Mouse (Mus musculus) right cerebral cortex, postnatal 14 days (tissue): ENCODE data around the gene Olfr654.

Source experiments
- DNase-seq: peaks from one replicate; pipeline ENCODE4 v3.0.0; 2022

Gene Olfr654

DNA sequence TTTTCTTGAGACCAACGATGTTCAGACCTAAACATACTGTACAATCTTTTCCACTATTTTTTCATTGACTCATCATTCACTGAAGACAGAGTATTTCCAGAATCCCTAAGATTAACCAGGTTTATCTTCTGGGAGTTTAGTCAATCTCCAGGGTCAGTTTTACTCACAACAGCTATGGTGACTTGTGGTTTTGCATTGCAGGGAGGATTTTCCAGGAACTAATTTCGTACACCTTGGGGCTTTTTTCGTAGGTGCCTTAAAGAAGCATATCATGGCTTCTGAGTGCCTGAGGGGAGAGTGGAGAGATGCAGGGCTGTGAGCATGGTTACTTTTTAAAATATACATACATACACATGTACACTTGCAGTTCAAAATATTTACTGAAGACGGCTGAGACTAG is at the start of gene Olfr654:
Gene Olfr654 (plus strand): TSS at position 301 of the 400 bp plus-strand sequence.
- no peak for DNase-seq

DNA sequence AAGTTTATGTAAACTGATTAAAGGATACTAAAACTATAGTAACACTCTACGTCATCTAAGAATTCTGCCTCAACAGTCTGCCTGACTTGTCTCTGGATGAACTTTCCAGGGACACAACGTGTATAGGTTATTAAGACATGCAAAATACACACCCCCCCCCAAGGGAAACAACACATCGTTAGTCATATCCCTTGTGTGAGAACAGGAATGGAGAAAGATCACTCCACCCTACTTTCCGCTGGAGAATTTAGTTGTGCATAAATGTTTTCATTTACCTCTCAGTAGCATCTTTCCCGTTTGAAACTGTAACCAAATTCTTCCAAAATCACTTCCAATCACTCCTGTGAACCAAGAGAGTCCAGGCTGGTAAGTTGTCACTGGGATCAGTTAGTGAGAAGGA is 37.0 kb upstream of the Olfr654 start, which contains the start of gene Olfr651:
Gene Olfr651 (plus strand): TSS at position 301 of the 400 bp plus-strand sequence.
- DNase-seq = no peak

DNA sequence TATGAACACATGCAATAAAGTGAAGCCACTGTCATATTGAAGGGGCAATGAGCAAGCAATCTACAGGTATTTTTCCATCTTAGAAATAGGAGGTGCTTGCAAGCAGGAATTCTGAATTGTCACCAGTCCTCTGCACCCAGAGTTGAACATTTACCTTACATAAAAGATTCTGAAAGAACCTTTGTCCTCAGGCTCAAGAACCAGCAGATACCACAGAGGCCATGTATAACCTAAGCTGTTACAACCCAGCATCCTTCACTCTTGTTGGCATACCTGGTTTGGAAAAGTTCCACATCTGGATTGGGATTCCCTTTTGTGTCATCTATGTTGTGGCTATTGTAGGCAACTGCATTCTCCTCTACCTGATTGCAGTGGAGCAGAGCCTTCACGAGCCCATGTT is 34.1 kb upstream of the Olfr654 start:
- no peak for DNase-seq

DNA sequence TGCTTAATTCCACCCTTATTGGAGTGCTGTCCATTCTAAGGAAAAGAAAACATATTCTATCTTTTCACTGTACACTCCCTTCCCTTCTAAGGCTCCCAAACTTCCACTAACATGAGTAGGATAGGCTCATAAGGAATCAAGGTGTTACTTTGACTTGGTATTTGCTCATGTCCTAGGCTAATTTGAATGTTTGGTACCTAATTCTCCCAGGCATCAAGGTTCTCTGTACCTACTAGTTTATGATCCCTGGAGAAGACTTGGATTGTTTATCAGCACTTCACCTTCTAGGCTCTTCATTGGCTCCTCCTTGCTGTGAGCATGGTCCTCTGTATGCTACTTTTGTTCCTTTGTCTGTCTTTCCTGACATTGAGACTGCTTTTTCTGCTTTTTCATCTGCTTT is 26.2 kb upstream of the Olfr654 start, which contains the start of gene Olfr652:
Gene Olfr652 (plus strand): TSS at position 301 of the 400 bp plus-strand sequence.
- no peak for DNase-seq

DNA sequence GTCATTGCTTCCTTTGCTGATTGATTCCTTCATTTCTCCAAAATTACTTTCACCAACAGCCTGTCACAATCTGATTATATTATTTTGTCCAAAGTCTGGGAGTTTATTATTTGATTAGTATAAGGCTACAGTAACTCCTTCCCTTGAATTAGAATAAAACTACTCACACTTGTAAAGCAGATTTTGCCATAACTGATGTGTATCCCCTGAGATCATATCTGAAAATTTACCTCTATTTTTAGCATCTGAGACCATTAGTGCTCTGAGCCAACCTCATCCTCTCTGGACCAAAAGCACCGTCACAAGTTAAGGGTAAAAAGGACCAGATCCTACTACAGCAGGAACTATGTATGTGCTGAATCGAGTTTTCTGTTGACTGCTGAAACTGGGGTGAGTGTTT is 9.8 kb upstream of the Olfr654 start, which contains the start of gene Olfr653:
Gene Olfr653 (plus strand): TSS at position 301 of the 400 bp plus-strand sequence.
- no peak for DNase-seq

DNA sequence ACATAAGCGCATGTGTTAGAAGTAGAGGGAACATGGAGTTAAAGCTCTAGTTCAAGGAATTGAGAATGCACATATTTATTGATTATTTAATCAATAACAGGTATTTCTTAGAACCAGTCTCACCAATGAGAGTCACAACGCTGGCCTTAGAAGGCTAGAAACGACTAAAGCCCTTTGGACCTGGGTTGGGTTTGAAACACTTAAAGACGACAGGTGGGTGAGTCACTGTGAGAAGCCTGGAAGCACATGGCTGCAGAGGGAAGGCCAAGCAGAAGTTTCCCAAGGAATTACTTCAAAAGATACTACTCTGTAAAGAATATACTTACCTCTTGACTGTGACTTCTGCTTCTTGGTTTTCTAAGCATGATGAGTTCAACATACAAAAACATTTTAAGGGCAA is 6.0 kb upstream of the Olfr654 start:
- no peak for DNase-seq

DNA sequence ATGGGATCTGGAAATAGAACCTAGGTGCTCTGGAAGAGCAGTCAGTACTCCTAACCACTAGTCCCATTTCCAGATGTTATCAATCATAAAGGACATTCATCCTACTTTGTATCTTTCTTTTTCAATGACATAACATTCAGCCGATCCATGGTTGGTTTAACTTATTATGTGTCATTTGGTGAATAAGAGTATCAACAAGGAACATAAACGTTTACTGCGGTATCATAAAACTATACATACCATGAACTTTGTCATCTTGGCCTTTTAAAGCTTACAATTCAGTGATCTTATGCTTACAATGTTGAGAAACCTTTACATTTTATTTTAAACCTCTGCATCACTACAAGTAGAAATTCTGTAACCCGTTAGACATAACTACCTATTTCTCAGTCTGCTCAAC is 5.4 kb upstream of the Olfr654 start:
- DNase-seq = no peak

DNA sequence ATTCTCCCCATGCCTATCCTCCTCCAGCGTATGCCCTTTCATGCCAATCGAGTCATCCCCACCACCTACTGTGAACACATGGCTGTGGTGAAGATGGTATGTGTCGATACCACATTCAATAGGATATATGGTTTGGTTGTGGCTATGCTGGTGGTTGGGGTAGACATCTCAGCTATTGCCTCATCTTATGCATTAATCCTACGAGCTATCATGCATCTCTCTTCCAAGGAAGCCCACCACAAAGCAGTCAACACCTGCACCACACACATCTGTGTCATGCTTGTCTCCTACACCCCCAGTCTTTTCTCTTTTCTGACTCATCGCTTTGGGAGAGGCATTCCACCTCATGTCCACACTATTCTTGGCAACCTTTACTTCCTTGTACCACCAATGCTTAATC is 1.4 kb downstream of the Olfr654 start:
- DNase-seq = no peak

DNA sequence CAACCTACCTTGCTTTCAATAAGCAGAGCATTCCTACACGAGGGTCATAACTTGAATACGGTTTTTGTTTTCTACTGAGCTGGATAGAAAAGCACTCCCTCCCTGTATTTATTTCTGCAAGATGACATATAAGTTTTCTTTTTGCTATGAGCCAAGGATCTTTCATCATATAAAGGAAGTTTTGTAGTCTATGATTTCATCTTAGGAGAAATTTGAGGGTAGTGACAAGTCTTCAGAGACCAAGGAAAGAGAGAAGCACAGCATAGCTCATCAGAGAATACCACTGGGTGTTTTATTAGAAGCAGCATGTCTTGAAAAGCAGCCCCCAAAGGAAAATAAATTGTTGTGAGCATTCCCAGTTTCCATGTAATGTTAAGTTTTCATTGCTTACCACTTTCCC is 14.9 kb downstream of the Olfr654 start, which contains the start of gene Olfr655:
Gene Olfr655 (minus strand): TSS at position 101 of the 400 bp plus-strand sequence.
- no peak for DNase-seq

DNA sequence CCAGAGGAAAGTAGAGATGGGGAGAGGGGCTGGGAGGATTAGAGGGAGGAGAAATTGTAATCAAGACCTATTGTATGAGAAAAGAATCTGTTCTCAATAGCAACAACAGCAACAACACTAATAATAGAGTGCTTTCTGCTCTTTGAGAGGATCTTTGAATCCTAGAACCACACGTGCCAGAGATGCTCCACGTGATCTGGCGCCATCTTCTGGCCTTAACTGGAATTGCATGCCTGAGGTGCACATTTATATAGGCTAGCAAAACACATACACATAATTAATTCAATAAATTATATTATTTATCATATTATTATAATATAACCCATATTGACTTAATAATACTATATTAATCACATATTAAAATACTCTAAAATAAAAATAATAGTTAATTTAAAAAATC is 16.3 kb downstream of the Olfr654 start:
- no peak for DNase-seq

DNA sequence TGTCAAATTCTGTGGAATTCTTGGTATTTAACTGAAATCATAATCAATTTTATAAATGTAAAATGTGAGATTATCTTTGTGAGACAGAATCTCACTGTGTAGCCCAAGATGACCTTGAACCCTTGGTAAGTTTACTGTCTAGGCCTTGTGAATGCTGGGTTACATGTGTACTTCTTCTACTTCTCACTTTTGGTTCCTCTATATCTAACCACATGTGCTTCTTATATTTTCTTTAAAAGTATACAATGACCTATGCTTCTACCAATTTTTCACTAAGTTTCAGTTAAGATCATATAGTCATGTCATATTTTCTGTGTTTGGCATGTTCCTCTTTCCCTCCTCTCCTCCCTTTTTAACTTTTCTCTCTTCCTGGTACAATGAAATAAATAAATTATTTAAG is 17.9 kb downstream of the Olfr654 start:
- no peak for DNase-seq

DNA sequence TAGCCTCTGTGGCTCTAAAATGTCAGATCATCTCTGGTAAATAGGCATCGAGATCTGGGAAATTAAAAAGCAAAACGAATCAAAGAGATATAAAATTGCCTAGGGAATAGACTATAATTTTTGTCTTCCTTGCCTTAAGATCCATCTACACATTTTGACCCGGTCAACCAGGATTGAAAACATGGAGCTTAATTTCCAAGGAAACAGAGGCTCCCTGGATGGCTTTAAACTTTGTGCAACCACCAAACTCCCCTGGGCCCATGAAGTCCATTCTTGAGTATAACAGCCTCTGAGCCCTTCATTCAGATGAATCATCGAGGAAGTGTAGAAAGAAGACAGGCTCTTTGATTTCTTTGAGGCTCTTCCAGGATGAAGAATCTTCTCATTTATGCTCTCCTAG is 26.8 kb downstream of the Olfr654 start, which contains the start of gene Olfr656:
Gene Olfr656 (plus strand): TSS at position 301 of the 400 bp plus-strand sequence.
- no peak for DNase-seq

DNA sequence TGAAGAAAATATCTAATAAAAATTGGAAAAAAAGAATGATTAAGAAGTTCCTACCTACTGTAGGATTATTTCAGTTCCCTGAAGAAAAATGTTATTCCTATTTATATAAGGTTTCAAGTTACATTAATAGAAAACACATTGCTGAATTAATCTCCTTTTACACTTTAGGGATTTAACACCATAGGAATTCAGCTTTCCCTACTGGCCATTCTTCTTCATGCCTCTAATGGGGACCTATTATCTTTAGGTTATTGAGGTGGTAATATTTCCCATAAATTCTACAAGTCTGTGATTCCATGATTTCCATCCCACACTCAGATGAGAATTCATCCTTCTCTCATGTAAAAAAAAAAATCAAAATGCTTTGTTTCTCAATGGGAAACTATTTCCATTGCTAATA is 37.7 kb downstream of the Olfr654 start, which contains the start of gene Olfr657:
Gene Olfr657 (plus strand): TSS at position 301 of the 400 bp plus-strand sequence.
- DNase-seq = no peak
